Mouse (Mus musculus): Measurements from ENCODE around the gene Hnrnph1.
"Not testable (repeated sequence)": the region's sequence is repeated elsewhere in the genome, so short reads cannot be mapped to it uniquely, and the experiment has no call there.

Hnrnph1 gene

GRCm38 (mm10) chr11:50376911-50377891 is at the start of gene Hnrnph1:
Gene Hnrnph1 (plus strand): TSS chr11:50376990.
- peak; percentile 99 for DNase-seq (ENCODE audit: low spot score)

DNA sequence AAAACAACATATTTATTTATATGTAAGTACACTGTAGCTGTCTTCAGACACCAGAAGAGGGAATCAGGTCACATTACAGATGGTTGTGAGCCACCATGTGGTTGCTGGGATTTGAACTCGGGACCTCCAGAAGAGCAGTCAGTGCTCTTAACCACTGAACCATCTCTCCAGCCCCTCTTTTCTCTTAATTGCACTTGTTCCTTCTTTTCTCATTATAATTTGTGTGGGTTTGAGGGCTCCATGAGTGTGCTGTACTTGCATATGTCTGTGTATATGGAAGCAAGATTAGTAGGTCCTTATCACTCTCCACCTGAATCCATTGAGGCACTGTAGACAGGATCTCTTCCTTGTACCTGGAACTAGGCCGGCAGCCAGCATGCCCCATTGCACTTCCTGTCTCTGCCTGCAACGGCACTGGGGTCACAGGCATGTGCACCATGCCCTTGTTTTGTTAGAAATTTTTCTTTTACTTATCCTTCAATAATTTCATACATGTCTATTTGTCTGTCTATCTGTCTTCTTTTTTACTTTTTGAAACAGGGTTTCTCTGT is 48.6 kb upstream of the Hnrnph1 start:
- DNase-seq (ENCODE audit: low spot score): no peak

- no peak for DNase-seq (ENCODE audit: low spot score)
Measured at GRCm38 (mm10) chr11:50329378-50329777, 47.4 kb upstream of the Hnrnph1 start.

- DNase-seq (ENCODE audit: low spot score): no peak
Measured at GRCm38 (mm10) chr11:50333181-50333580, 43.6 kb upstream of the Hnrnph1 start.

DNA sequence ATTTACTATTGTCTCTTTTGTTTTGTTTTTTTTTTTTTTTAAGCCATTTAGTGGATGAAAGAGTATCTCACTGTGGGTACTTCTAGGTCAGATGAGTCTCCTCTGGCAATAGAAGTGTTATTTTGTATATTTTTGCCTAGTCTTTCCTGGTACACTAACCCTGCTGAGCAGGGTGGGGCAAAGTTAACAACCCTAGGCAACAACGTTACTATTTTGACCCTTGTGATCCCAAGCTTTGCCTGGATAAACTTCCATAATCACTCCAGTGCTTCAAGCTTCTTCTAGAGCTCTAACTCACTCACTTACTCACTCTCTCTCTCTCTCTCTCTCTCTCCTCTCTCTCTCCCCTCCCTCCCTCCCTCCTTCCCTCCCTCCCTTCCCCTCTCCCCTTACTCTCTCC is 40.7 kb upstream of the Hnrnph1 start:
- no peak for DNase-seq (ENCODE audit: low spot score)

GRCm38 (mm10) chr11:50336891-50337290 is 39.9 kb upstream of the Hnrnph1 start:
- DNase-seq (ENCODE audit: low spot score): no peak

GRCm38 (mm10) chr11:50345486-50345885 is 31.3 kb upstream of the Hnrnph1 start:
- no peak for DNase-seq (ENCODE audit: low spot score)

- DNase-seq (ENCODE audit: low spot score): no peak
Measured at GRCm38 (mm10) chr11:50346256-50347032, 30.3 kb upstream of the Hnrnph1 start.

- no peak for DNase-seq (ENCODE audit: low spot score)
Measured at GRCm38 (mm10) chr11:50352177-50352576, 24.6 kb upstream of the Hnrnph1 start.

DNA sequence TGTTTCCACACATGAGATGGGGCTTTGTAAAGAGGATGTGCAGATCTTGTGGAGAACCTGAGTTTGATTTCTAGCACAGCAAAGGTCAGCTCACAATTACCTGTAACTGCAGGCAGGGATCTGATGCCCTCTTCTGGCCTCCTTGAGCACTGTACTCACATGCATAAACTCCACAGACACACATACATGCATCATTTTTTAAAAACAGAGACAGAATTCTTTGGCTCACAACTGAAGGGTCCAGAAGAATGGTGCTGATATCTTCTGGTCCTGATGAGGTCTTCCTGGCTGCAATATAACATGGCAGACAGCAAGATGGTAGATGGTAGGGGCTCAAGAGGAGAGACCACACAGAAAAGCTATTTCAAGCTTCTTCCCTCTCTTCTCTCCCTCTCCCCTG is 22.6 kb upstream of the Hnrnph1 start, which contains the start of gene Cby3:
Gene Cby3 (plus strand): TSS at position 301 of the 400 bp plus-strand sequence.
- no peak for DNase-seq (ENCODE audit: low spot score)

DNA sequence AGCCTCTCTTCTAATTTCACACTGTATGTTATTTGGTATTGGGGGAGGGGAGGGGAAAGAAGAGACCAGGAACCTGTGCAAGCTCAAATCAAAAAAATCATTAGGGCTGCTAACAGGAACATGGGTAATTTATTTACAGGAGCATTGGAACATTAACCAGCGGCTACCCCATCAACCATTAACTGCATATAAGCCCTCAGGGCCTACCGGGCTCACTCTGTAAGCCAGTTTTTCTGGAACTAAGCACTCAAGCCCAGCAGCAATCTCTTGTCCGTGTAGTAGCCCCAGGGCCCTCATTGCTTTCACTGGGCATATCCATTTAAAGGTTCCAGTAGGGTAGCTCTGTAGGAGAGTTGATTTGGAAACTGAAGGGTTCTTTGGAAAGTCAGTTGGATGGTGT is 21.9 kb upstream of the Hnrnph1 start:
- no peak for DNase-seq (ENCODE audit: low spot score)

GRCm38 (mm10) chr11:50355395-50355794 is 21.4 kb upstream of the Hnrnph1 start:
- DNase-seq (ENCODE audit: low spot score): no peak

- DNase-seq (ENCODE audit: low spot score): no peak
Measured at GRCm38 (mm10) chr11:50358950-50359861, 17.6 kb upstream of the Hnrnph1 start.

GRCm38 (mm10) chr11:50361282-50361681 is 15.5 kb upstream of the Hnrnph1 start:
- not testable (repeated sequence) for DNase-seq (ENCODE audit: low spot score)

GRCm38 (mm10) chr11:50364548-50364947 is 12.2 kb upstream of the Hnrnph1 start:
- peak; percentile 78 for DNase-seq (ENCODE audit: low spot score)

DNA sequence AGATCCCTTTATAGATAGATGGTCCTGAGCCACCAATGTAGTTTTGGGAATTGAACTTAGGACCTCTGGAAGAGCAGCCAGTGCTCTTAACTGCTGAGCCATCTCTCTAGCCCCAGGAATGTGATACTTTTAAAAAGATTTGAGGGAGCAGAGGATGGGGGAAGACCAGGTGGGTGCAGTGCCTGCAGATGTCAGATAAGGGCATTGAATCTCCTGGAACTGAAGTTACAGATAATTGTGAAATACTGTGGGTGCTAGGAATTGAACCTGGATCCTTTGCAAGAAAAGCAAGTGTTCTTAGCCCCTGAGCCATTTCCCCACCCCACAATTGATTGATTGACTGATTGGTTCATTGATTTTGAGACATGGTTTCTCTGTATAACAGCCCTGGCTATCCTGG is 11.5 kb upstream of the Hnrnph1 start:
- no peak for DNase-seq (ENCODE audit: low spot score)

DNA sequence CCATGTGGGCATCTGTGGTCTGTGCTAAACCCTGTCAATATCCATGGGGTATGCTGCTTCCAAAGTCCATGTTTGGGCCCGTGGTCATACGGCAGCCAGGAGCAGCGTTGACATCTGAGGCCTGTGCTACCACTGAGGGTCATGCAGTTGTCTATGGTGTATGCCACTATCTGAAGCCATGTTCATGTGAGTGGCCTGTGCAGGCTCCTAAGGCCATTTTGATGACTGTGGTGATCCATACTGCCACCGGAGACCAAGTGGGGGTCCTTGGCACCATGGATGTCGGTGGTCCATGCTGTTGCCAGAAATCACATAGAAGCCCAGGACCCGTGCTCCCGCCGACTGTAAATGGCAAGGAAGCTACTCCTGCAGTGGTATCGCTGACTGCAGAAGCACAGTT is 9.3 kb upstream of the Hnrnph1 start:
- DNase-seq (ENCODE audit: low spot score): no peak

DNA sequence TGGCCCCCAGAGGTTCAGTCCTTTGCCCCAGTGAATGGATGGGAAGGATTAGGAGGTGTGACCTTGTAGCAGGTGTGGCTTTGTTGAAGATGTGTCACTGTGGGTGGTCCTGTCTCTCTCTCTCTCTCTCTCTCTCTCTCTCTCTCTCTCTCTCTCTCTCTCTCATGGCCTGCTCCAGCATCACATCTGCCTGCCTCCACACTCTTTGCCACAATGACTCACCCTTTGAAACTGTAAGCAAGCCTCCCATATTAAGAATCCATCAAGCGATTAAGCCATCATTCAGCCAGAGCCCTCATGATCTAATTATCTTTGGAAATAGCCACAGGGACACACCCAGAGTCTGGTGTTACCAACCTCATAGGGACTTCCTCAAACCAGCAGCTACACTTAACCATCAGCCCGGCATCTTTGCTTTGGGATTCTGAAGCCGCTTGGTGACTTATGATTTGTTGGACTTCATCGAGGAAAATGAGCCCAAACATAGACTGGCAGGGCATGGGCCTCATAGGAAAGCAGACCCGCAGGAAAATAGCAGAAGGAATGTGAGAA is 7.4 kb upstream of the Hnrnph1 start:
- no peak for DNase-seq (ENCODE audit: low spot score)

DNA sequence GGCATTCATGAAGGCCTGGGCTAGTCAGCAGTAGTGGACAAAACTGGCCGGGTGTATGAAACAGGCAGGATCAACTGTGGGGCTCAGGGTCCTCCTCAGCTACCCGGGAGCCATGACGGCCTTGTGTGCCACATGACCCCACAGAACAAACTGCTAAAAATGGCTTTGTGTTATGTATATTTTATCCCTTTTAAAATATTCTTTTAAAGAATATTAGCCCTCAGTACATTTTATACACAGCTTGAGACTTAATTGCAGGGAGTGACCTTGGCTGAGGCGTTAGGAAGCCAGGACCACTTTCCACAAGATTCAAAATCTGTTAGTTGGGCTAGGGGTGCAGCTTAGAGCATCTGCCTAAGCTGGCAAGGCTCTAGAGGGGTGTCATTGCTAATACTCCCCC is 5.8 kb upstream of the Hnrnph1 start:
- no peak for DNase-seq (ENCODE audit: low spot score)

DNA sequence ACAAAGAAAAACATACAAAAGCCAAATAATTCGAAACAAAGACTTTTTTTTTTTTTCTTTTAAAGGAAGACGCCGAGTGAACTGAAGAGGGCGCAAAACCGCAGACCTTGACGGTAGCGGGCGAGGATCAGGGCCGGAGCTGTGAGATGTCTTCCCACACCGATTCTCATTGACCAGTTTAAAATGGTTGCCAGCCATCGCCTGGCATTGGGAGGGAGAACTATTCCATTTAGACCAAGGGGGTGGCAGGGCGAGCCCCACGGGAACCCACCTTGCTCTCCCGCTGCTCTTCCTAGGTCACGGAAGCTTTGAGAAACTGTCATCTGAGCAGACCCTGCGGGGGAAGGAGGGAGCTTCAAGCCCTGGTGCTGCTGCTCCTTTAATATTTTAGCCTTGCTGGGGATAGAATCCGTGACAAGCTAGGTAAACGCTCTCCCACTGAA is 5.4 kb upstream of the Hnrnph1 start:
- DNase-seq (ENCODE audit: low spot score): peak; percentile 41

DNA sequence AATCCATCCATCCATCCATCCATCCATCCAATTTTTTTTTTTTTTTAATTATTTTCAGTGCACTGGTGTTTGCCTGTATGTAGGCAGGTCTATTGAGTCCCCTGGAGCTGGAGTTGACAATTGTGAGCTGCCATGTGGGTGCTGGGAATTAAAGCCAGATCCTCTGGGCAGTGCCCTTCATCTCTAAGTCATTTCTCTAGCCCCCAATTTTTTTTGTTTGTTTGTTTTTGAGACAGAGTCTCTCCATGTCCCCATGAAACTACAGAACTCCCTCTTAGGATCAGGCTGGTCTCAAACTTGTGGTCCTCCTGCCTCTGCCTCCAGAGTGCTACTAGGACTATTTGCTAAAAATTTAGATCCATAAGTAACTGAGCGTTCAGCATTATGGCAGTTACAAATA is 4.9 kb upstream of the Hnrnph1 start:
- no peak for DNase-seq (ENCODE audit: low spot score)

Data from ovary, postnatal 14 days (tissue).